Mouse (Mus musculus): ENCODE results near the gene Ift46.

Gene Ift46

DNA sequence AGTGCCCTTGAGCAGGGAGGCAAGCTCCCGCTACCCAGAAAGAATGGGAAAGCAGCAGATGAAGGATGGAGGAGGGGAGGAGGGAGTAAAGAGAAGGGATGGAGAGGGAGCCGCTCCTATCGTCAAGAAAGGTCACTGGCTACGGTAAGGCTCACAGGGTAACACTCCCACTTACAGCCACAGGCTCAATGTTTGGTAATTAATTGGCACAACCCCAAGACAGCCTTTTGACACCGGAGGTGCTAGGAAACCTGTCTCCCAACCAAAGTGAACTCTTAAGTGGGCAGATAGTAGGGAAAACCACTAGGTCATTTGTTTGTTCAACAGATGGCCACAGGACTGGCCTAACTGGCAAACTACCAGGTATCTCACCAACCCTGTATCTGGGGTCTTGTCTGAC, 39.4 kb downstream of the Ift46 start:
- in situ Hi-C loops (cut with MboI, MseI), result no loop called here

GRCm38 (mm10) chr9:44807778-44808177, 40.1 kb downstream of the Ift46 start:
- in situ Hi-C loops (cut with MboI, MseI), result no loop called here

GRCm38 (mm10) chr9:44810316-44810715, 42.6 kb downstream of the Ift46 start:
- in situ Hi-C loops (cut with MboI, MseI), result loop anchor here (10.0 kb wide), 1 partner anchor 294 kb away; no protein-coding TSS in a partner anchor

- in situ Hi-C loops (cut with MboI, MseI), result loop anchor here (10.0 kb wide), 1 partner anchor 291 kb away; no protein-coding TSS in a partner anchor
Observed at GRCm38 (mm10) chr9:44814179-44814578, 46.5 kb downstream of the Ift46 start.

- in situ Hi-C loops (cut with MboI, MseI), result loop anchor here (10.0 kb wide), 1 partner anchor 287 kb away; no protein-coding TSS in a partner anchor
Observed at GRCm38 (mm10) chr9:44817522-44817921, 49.8 kb downstream of the Ift46 start.

DNA sequence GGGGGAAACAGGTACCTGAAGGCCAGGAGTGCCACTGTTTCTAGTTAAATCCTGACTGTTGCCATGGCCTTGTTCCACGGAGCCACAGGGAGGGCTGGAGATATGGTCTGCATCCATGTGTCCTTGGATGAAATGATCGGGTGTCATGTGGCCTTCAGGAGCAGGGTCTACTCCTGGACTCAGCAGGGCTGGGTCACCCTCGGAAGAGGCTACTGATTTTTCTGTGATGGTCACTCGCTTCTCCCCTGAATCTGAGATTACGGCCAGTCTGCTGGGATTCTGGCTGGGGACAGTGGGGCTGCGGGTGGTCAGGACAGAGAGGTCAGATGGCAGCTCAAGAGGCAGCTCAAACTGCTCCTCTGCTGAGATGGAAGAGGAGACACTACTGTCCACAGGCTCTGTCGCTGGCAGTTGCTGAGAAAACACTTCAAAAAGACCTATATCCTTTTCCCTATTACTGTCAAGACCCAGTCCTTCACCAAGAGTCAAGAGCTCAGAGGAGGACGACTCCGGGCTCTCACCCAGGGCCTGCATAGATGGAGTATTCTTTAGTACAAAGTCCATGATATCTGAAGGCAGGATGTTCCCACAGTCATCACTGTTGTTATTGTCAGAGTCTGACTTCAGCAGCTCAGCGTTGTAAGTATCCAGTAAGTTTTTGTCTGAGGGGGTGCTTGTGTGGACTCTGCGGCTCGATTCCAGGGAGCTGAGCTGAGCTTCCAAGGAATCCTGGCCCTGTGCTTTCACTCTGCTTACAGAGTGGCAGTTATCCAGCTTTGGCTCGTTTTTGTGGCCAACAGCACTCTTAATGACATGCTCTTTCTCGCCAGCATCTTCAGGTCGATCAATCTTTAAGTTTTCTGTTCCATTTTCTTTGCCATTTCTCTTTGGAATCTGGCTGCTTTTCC, 52.5 kb downstream of the Ift46 start:
- in situ Hi-C loops (cut with MboI, MseI), result loop anchor here (10.0 kb wide), 2 partner anchors 185 to 285 kb away; no protein-coding TSS in a partner anchor

DNA sequence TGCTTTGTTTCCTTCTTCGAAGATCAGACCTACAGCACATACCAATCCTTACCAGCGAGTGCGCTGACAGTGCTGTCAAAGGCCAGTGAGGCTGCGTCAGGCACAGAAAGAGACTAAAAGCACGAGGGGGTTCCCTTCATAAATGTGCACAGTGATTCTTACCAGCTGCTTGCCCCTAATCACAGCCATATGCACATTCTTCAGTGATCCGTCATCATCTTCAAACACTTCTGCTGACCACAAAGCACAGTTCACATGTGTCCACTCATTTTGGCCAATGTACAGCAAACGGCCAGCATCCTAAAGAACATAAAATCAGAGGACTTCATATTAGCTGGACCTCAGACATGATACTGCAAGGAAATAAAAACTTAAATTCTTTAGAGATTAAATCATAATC, 59.0 kb downstream of the Ift46 start:
- in situ Hi-C loops (cut with MboI, MseI), result loop anchor here (10.0 kb wide), 1 partner anchor 192 kb away; no protein-coding TSS in a partner anchor

DNA sequence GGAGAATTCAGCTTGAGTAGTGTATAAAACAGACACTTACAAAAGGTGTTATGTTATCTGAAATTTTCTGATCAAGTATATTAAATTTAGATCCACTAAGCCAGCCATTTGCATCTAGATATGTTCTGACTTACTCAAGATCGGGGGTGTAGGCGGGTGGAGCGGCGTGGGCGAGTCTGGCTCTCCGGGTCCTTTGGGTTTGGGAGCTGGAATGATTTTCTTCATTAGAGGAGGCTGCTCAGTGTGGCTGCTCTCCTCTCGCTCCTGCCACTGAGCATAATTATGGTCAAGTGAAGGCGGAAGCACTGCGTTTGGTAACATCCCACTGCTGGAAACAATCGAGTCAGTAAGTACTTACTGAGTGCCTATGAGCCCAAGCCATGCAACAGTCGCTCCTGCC, 61.2 kb downstream of the Ift46 start:
- in situ Hi-C loops (cut with MboI, MseI), result loop anchor here (10.0 kb wide), 1 partner anchor 194 kb away; no protein-coding TSS in a partner anchor

GRCm38 (mm10) chr9:44830506-44830905, 62.8 kb downstream of the Ift46 start:
- in situ Hi-C loops (cut with MboI, MseI), result no loop called here

DNA sequence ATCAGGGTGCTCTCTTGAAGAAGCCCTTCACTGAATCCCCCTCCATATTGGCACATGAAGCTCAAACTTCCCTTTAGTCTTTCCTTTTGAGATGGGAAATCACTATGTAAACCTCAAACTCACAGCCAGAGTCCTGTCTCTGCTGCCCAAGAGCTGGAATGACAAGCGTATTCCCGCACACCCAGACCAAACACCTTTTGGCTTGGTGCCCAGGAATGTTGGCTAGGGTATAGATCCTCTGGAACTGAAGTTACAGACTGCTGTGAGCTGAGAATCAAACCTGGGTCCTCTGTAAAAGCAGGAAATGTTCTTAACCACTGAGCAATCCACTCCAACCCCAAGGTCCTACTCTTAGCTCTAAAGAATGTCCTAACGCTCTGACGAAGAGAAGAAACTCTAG, 64.6 kb downstream of the Ift46 start:
- in situ Hi-C loops (cut with MboI, MseI), result no loop called here

DNA sequence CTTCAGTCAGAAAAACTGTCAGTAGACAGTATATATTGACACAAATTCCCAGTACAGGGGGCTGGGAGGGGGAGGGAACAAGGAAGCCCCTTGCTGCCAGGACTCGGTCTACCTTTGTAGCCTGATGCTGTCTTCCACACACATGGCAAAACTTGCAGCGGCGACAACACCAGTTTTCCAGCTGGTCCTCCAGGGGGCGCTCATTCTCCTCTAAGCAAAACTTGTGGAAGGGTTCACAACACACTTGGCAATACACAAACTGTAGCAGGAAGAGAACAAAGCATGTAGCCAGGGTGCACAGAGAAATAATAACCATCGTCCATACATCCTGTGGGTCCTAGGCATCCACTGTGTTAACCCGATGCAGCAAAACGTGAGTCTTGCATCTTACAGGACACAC, 68.7 kb downstream of the Ift46 start:
- in situ Hi-C loops (cut with MboI, MseI), result no loop called here

GRCm38 (mm10) chr9:44841241-44841640, 73.5 kb downstream of the Ift46 start:
- in situ Hi-C loops (cut with MboI, MseI), result no loop called here

All from T-helper 2 cell (primary cell).